Mouse (Mus musculus): ENCODE measurements around the gene Clcn6.
"Not testable (repeated sequence)": the region's sequence is repeated elsewhere in the genome, so short reads cannot be mapped to it uniquely, and the experiment has no call there.

Gene Clcn6

DNA sequence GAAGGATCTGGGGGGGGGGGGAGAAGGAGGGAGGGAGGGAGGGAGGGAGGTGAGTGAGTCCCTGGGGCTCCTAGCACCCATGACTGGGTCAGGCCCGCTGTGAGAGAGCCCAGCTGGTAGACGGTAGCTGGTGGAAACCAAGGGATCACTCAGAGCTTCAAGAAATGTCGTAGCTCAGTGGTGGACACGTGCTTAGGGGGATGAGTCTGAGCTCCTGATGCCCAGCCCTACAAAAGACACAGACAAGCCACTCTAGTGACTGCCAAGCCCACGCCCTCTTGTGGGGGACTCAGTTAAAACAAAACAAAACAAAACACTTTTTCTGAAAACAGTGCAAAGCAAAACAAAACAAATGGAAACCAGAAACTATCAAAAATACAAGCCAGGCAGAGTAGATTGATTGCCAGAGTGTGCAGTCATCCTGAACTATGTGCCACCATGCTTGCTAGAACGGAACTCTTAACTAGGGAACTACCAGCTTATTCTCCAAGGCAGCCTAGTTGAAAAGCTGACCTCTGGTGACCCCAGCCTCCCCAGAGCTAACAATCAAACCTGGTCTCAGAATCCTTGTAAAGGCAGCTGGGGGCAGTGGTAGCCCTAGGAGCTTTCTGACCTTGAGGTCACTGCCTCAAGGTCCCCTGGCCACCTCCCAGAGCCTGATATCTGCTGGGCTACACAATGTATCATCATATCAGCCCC, 27.2 kb upstream of the Clcn6 start:
- DNase-seq (ENCODE audit: low spot score in 2 of 2): no peak

- no peak for DNase-seq (ENCODE audit: low spot score in 2 of 2)
Measured at GRCm38 (mm10) chr4:148061086-148061480, 22.5 kb upstream of the Clcn6 start.

GRCm38 (mm10) chr4:148060120-148061085, 21.8 kb upstream of the Clcn6 start:
- DNase-seq (ENCODE audit: low spot score in 2 of 2): peak; percentile 15 to 33

GRCm38 (mm10) chr4:148058993-148059392, 20.4 kb upstream of the Clcn6 start:
- DNase-seq (ENCODE audit: low spot score in 2 of 2): no peak

DNA sequence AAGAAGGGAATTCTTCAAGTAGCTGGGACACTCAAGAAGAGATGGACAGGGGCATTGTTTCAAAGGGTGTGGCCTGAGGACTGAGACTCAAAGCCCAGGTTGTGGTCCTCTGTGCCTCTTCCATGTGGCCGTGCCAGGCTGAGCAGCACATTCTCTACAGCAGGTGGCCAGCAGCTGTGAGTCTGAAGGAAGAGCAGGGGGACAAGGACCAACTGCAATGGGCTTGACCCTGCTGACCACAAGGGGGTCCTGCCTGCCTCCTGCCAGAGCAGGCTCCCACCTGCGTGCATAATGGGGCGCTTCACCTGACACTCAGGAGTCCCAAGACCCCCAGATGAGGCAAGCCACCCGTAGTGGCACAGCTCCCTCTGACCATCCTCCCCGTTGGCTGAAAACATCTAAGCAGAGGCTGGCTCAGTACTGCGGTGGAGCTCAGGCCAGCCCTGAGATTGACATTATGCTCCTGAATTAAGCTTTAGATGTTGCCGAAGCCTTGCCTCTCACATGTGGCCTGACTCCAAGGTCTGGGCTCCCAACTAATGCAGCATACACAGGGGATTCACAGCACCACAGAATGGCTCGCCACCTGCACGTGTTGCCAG, 19.7 kb upstream of the Clcn6 start:
- DNase-seq (ENCODE audit: low spot score in 2 of 2): no peak

DNA sequence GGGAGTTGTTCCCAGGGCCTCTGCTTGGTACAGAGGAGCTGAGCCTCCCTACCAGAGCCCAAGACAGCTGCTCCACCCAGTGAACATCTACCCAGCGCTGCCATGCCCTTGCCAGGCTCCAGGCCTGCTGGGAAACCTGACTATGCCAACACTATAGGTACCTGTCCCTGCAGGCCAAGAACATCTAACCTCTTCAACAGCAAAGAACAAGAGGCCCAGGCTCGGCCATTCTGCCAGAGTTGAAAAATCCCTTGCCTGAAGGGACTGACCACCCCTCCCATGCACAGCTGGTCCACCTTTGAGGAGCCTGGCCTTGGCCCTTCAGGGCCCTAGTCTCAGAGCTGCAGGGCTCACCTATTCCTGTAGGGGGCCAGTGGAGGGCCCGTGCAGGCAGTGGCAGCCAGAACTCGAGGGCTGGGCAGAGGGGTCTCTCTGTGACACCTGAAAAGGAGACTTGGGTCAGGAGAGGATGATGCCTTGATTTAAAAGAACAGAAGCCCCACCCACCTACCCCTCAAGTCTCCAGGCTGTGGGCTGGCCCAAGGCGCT, 19.1 kb upstream of the Clcn6 start:
- DNase-seq (ENCODE audit: low spot score in 2 of 2): no peak

- DNase-seq (ENCODE audit: low spot score in 2 of 2): no peak
Measured at GRCm38 (mm10) chr4:148056801-148057200, 18.2 kb upstream of the Clcn6 start.

GRCm38 (mm10) chr4:148056246-148056645, 17.6 kb upstream of the Clcn6 start:
- no peak for DNase-seq (ENCODE audit: low spot score in 2 of 2)

DNA sequence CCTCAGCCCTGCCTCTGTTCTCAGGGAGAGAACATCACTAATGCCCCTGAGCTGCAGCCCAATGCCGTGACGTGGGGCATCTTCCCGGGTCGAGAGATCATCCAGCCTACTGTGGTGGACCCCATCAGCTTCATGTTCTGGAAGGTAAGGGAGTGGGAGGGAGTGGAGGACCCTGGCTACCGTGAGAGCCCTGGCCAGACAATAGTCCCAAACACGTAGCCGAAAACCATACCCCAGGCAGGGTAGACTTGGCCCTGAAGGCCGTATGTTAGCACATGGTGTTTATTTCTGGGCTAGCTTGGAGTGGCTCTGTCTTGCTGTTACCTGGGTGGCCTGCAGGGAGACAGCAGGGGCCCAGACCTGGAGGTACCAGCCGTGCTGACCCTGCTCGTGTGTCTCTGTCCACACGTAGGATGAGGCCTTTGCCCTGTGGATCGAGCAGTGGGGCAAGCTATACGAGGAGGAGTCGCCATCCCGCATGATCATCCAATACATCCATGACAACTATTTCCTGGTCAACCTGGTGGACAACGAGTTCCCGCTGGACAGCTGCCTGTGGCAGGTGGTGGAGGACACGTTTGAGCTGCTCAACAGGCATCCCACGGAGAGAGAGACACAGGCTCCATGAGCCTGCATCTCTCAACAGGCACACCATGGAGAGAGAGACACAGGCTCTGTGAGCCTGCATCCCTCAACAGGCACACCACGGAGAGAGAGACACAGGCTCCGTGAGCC, 16.5 kb upstream of the Clcn6 start:
- no peak for DNase-seq (ENCODE audit: low spot score in 2 of 2)

DNA sequence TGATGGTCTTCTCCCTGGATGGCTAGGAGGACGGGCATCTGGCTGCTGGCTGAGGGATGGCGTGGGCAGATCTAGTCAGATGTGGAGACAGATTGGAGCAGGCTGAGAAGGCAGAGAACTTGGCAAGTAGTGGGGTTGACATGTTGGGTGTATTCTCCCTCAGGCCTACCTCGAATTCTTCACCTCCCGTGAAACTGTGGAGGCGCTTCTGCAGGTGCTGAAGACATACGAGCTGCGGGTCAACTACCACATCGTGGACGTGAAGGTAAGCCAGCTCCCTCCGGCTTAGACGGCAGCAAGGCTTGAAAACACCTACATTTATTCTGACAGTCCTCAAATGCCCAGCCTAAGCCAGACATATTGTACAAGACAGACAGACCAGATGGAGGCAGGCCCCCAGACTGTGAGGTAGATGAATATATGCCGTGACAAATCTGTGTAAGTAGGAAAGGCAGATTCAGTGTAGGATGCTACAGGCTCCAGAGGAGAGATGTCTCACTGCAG, 14.8 kb upstream of the Clcn6 start:
- DNase-seq (ENCODE audit: low spot score in 2 of 2): no peak

- DNase-seq (ENCODE audit: low spot score in 2 of 2): no peak
Measured at GRCm38 (mm10) chr4:148052976-148053375, 14.4 kb upstream of the Clcn6 start.

DNA sequence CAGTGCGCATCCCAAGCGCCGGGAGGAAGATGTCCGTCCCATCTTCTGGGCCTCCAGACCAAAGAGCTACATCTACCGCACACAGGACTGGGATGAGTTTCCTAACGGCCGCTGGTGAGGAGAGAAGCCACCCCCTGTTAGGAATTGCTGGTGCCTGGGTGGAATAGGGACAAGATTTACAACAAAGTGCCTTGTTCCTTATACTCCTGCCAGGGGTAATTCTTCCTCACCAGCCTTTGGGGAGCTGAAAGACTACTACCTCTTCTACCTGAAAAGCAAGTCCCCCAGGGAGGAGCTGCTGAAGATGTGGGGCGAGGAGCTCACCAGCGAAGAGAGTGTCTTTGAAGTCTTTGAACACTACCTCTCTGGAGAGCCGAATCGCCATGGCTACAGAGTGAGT, 13.3 kb upstream of the Clcn6 start:
- no peak for DNase-seq (ENCODE audit: low spot score in 2 of 2)

GRCm38 (mm10) chr4:148051046-148051776, 12.6 kb upstream of the Clcn6 start:
- no peak for DNase-seq (ENCODE audit: low spot score in 2 of 2)

- not testable (repeated sequence) for DNase-seq (ENCODE audit: low spot score in 2 of 2)
Measured at GRCm38 (mm10) chr4:148050396-148050914, 11.8 kb upstream of the Clcn6 start.

DNA sequence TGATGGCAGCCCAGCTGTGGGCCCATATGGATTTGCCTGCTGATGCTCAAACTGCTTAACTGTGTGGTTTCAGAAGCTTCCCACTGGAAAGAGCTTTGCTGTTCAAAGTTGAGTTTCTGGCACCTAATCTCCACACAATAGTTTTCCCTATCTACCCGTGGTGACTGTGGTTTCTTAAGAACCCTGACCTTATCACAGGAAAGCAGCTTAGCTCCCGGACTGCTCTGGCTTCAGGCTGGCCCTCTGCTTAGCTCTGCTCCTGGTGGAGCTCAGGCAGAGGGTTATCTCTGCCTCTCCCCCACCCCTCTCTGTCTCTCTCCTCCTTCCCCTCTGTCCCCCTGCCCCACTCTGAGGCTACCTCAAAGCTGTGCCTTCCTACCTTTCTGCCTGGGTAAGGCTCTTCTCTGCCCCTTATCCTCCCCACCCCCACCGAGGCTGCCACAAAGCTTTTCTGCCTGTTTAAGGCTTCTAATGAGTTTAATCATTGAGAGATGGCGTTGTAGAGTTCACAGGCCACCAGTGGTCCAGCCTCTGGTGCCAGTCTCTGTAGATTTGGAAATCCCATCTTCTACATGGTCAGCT, 7.9 kb upstream of the Clcn6 start:
- no peak for DNase-seq (ENCODE audit: low spot score in 2 of 2)

DNA sequence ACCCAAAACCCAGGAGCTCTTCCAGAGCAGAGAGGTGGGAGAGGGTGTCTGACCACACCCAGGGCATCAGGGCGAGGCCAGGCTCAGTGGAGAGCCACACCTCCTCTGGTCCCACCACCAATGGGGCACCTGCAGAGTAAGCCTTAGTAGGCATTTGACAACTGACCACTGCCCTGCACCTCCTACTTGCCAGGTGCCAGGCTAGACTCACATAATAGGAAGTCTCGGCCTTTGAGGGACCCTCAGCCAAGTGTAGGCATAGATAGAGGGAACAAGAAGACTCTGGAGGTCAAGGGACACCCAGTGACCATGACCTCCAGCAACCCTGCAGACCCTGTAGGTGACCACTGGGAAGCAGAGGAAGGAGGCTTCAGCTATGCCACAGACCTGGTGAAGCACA, 5.5 kb upstream of the Clcn6 start:
- DNase-seq (ENCODE audit: low spot score in 2 of 2): no peak

- not testable (repeated sequence) for DNase-seq (ENCODE audit: low spot score in 2 of 2)
Measured at GRCm38 (mm10) chr4:148043327-148043726, 4.7 kb upstream of the Clcn6 start.

GRCm38 (mm10) chr4:148041611-148042191, 3.1 kb upstream of the Clcn6 start:
- peak; percentile 16 for DNase-seq (ENCODE audit: low spot score in 2 of 2)

- peak; percentile 5 for DNase-seq (ENCODE audit: low spot score in 2 of 2)
Measured at GRCm38 (mm10) chr4:148040933-148041610, 2.5 kb upstream of the Clcn6 start.
